Mouse (Mus musculus) ES-E14 (cell line): ENCODE results near the gene Nipsnap3a. TPM values are rescaled to one million over a fixed set of nuclear protein-coding genes. Genes with fewer than 3 reads are reported as not detected.

Experiments used
- DNase-seq: peaks from one replicate; pipeline ENCODE4 v3.0.0-alpha.2; 2013; ENCODE audit warnings: low read depth, low spot score
- H3K27ac ChIP-seq: 2 replicates; pipeline ENCODE4 v1.5.1; 2012; ENCODE audit warnings: low read depth, mild to moderate bottlenecking, low read length, moderate library complexity, mixed read lengths; ENCODE audit not compliant: poor library complexity, insufficient read depth, severe bottlenecking
- H3K36me3 ChIP-seq: 2 replicates; pipeline ENCODE4 v1.6.1; 2012; ENCODE audit warnings: mild to moderate bottlenecking, low read length, moderate library complexity, mixed read lengths; ENCODE audit not compliant: control insufficient read depth, poor library complexity, insufficient read depth, severe bottlenecking
- H3K4me1 ChIP-seq, 2 experiments: fragments of 150-350 bp in 1 of 2; sonication (generic) in 1 of 2; 2 replicates each; pipeline ENCODE4 v1.6.1; 2012; ENCODE audit warnings: low read length in 2 of 2, mild to moderate bottlenecking in 1 of 2, mixed read lengths in 1 of 2; ENCODE audit not compliant: control insufficient read depth in 2 of 2, insufficient read depth in 2 of 2, poor library complexity in 1 of 2
- H3K4me3 ChIP-seq, 2 experiments: fragments of 150-350 bp in 1 of 2; sonication (generic) in 1 of 2; 2 replicates each; pipeline ENCODE4 v1.5.1; 2012; ENCODE audit warnings: low read length in 2 of 2, low read depth in 1 of 2, mild to moderate bottlenecking in 1 of 2, mixed read lengths in 1 of 2; ENCODE audit not compliant: insufficient read depth in 1 of 2, poor library complexity in 1 of 2, severe bottlenecking in 1 of 2
- H3K9ac ChIP-seq: 2 replicates; pipeline ENCODE4 v1.6.1; 2012; ENCODE audit warnings: low read depth, mild to moderate bottlenecking, low read length, mixed read lengths; ENCODE audit not compliant: poor library complexity, insufficient read depth, severe bottlenecking
- H3K9me3 ChIP-seq: fragments of 150-350 bp; sonication (generic); 2 replicates; pipeline ENCODE4 v1.6.1; 2012; ENCODE audit warnings: low read depth, mild to moderate bottlenecking, low read length; ENCODE audit not compliant: control insufficient read depth, insufficient read depth
- CHD2 ChIP-seq: IDR thresholded peaks from 2 replicates; pipeline ENCODE4 v1.6.1; 2014; ENCODE audit warnings: mild to moderate bottlenecking, low read depth, low read length, inconsistent platforms
- HCFC1 ChIP-seq: IDR thresholded peaks from 2 replicates; pipeline ENCODE4 v1.6.1; 2012; ENCODE audit warnings: low read length, inconsistent platforms, borderline replicate concordance; ENCODE audit not compliant: insufficient read depth
- MAFK ChIP-seq: IDR thresholded peaks from 2 replicates; pipeline ENCODE4 v1.6.1; 2014; ENCODE audit warnings: mild to moderate bottlenecking, low read depth, low read length, inconsistent platforms; ENCODE audit not compliant: insufficient read depth
- ZC3H11A ChIP-seq: IDR thresholded peaks from 2 replicates; pipeline ENCODE4 v1.6.1; 2012; ENCODE audit warnings: low read depth, mild to moderate bottlenecking, inconsistent platforms, low read length, borderline replicate concordance
- ZNF384 ChIP-seq: IDR thresholded peaks from 2 replicates; pipeline ENCODE4 v1.6.1; 2012; ENCODE audit warnings: low read depth, low read length, inconsistent platforms
- in situ Hi-C, 2 experiments: fragments of 600-800 bp; cut with MboI; formaldehyde crosslinking; loops; one replicate each; pipeline ENCODE4 v1.15.1; 2025; ENCODE audit warnings: low sequenced_read_pairs in 2 of 2, inconsistent platforms in 1 of 2; ENCODE audit not compliant: unreplicated experiment in 2 of 2
- total RNA-seq: library from RNA; depleted of rRNA; stranded (reverse); fragments of 300-350 nt; gene quantifications from 2 replicates; pipeline ENCODE4 v1.2.3, GENCODE M21; 2012; rRNA removed

Nipsnap3a gene
- total RNA-seq, 1 experiment, result not detected

DNA sequence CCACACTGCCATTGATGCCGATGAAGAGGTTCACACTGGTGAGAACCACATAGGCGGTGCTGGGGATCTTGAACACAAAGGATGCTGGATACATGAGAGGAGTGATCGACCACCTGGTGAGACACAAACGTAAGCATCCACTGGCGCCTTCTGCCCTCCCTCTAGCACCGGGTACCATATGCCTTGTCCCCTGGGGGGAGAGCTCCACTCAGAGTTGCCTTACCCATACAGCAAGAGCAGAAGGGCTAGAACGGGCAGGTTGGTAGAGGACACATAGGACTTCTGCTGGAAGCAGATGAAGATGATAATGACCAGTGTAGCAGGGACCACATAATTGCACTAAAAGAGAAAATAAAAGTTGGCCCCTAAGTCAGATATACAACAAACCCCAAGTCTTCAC lies 56.7 kb downstream of the Nipsnap3a start:
- Histone ChIP-seq H3K9ac (no peak overlapping the region), H3K4me3 (no peak overlapping the region), H3K9me3 (no peaks in the 10 kb centered on the region), H3K27ac (no peak overlapping the region), H3K4me1 (peaks cover 2 to 4% of the 10 kb centered on the region in 2 experiments; a peak in 2 of 4 replicates), H3K36me3 (peaks cover 3% of the 10 kb centered on the region; the same call in 1 of the 2 replicates)
- no peak for TF ChIP-seq CHD2
- TF ChIP-seq HCFC1, result no peak
- TF ChIP-seq ZC3H11A, result no peak
- TF ChIP-seq ZNF384, result no peak
- no peak for TF ChIP-seq MAFK
- in situ Hi-C loops, result no loop called here
- no peak for DNase-seq

- Histone ChIP-seq H3K4me1 (peaks cover 2 to 4% of the 10 kb centered on the region in 2 experiments; a peak in 2 of 4 replicates), H3K9me3 (no peaks in the 10 kb centered on the region), H3K4me3 (no peak overlapping the region), H3K36me3 (peaks cover 3% of the 10 kb centered on the region; the same call in 1 of the 2 replicates), H3K9ac (no peak overlapping the region), H3K27ac (no peak overlapping the region)
- TF ChIP-seq CHD2 (no peak), MAFK (no peak), ZNF384 (no peak), HCFC1 (no peak), ZC3H11A (no peak)
- no peak for DNase-seq
- in situ Hi-C loops, result no loop called here
Observed at GRCm38 (mm10) chr4:53046238-53047022, 57.4 kb downstream of the Nipsnap3a start.

Other genes starting within 250 kb of the Nipsnap3a start
- not detected in 2 replicates for gene Olfr275, start 174.7 kb upstream of the Nipsnap3a start, total RNA-seq
- gene Olfr273, start 130.0 kb upstream of the Nipsnap3a start, total RNA-seq, result not detected in 2 replicates
- not detected in 2 replicates for gene Olfr272, start 70.1 kb upstream of the Nipsnap3a start, total RNA-seq
- not detected in 2 replicates for gene Olfr270, start 24.7 kb upstream of the Nipsnap3a start, total RNA-seq
- gene Nipsnap3b, start 22.6 kb downstream of the Nipsnap3a start, total RNA-seq, result 22.8 and 26.1 TPM in 2 replicates
- gene Abca1, start 170.6 kb downstream of the Nipsnap3a start, total RNA-seq, result 18.9 and 23.7 TPM in 2 replicates